Mouse (Mus musculus) kidney, adult 2 months (tissue): ENCODE results near the gene Hmgcl.

ENCODE experiments used
- CTCF ChIP-seq: fragments of 200-500 bp; conservative IDR thresholded peaks from 2 replicates; pipeline ENCODE4 v1.5.1; 2011; ENCODE audit warnings: low read depth, mild to moderate bottlenecking, control low read depth, low read length, moderate library complexity, mixed read lengths; ENCODE audit not compliant: insufficient read depth, insufficient read length
- POLR2A ChIP-seq: fragments of 200-500 bp; IDR thresholded peaks from one replicate; pipeline ENCODE4 v1.6.1; 2011; ENCODE audit warnings: low read depth, low read length, control low read depth

DNA sequence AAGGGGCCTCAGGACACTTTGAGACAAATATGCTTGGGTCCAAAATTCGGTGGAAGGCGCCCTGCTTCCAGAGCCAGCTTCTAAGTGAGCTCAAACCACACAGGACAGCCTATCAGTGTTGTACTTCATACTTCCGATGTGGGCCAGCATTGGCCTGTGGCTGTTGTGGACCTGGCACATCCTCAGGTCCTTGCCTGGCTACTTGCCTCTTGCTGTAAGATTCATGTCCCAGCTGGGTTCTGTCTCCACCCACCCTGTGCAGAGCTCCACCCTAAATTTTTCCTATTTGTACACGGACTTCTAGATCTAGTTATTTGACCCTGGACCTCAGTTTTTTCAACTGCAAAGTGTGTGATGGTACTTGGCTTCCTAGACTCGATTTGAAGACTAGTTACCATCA lies 10.7 kb upstream of the Hmgcl start:
- TF ChIP-seq CTCF = no peak
- TF ChIP-seq POLR2A = no peak
